In the genomic region with DNA sequence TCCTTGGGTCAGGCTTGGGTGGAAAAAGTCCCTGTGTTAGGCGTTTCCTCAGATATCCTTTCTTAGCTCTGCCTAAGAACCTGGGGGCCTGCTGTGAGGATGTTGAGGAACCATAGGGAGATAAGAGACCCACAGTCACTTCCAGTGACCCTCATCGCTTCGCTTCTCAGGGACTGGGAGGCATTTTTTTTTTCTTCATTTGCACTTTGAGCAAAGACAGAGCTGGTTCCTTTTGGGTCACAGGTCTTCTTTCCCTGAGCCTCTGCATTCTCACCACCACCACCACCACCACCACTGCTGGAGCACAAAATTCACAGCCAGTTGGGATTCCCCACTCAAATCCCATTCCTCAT, we compare ENCODE assay signal across 11 mouse cellular contexts. TPM values are rescaled to one million over a fixed set of nuclear protein-coding genes. Genes with fewer than 3 reads are reported as not detected.
DNase-seq lines count a peak whose midpoint lies in the region; ATAC-seq and TF ChIP-seq lines count a peak whose summit lies in the region.
"Had no signal": no experiment of that assay in that cellular context is flagged by ENCODE, and none has a peak within 500 bp of the region (broad histone marks: within the 10 kb centered on the region; RNA-seq: fewer than 3 reads in every experiment).

No protein-coding gene starts in this region.

- 0 out of 2 replicates have a peak overlapping the region, but pooled peaks have one; percentile 37 for H3K27ac ChIP-seq in heart, embryonic 15.5 days
- no peak overlapping the region for H3K27ac ChIP-seq in midbrain, embryonic 10.5 days (replicated peaks)
- H3K27ac ChIP-seq in midbrain, embryonic 16.5 days (ENCODE audit: low read length): no peak overlapping the region
- no peak overlapping the region for H3K27ac ChIP-seq in forebrain, postnatal 0 days (ENCODE audit: low read depth, low read length)
- no peak overlapping the region for H3K27ac ChIP-seq in limb, embryonic 15.5 days

- no peaks in the 10 kb centered on the region for H3K9me3 ChIP-seq in heart, embryonic 15.5 days (replicated peaks)
- H3K9me3 ChIP-seq in midbrain, embryonic 10.5 days (replicated peaks): no peaks in the 10 kb centered on the region
- H3K9me3 ChIP-seq in midbrain, embryonic 16.5 days (replicated peaks; ENCODE audit: control insufficient read depth, low read length, poor library complexity, severe bottlenecking): no peaks in the 10 kb centered on the region
- H3K9me3 ChIP-seq in forebrain, postnatal 0 days (ENCODE audit: low read length): no peaks in the 10 kb centered on the region
- no peaks in the 10 kb centered on the region for H3K9me3 ChIP-seq in limb, embryonic 15.5 days
- H3K9me3 ChIP-seq: megakaryocyte, embryonic 14.5 days had no signal

- H3K4me2 ChIP-seq in heart, embryonic 15.5 days: peak overlapping the region; percentile 60
- H3K4me2 ChIP-seq in midbrain, embryonic 16.5 days (ENCODE audit: low read length): no peak overlapping the region
- H3K4me2 ChIP-seq in forebrain, postnatal 0 days (ENCODE audit: low read depth): peak overlapping the region; percentile 41; the same call in 1 of the 2 replicates
- H3K4me2 ChIP-seq in limb, embryonic 15.5 days: peak overlapping the region; percentile 42

- ATAC-seq in heart, embryonic 15.5 days (replicated peaks; ENCODE audit: insufficient number of reproducible peaks, insufficient read depth, low FRiP score, low read depth): no peak
- ATAC-seq in midbrain, embryonic 16.5 days: no peak
- no peak for ATAC-seq in forebrain, postnatal 0 days
- no peak for ATAC-seq in limb, embryonic 15.5 days (ENCODE audit: insufficient number of reproducible peaks, low FRiP score, low TSS enrichment, low read depth)

- peaks cover 97% of the 10 kb centered on the region for H3K27me3 ChIP-seq in heart, embryonic 15.5 days
- peaks cover 99% of the 10 kb centered on the region for H3K27me3 ChIP-seq in midbrain, embryonic 10.5 days (ENCODE audit: low read depth, poor library complexity, severe bottlenecking)
- H3K27me3 ChIP-seq in midbrain, embryonic 16.5 days (ENCODE audit: control insufficient read depth, insufficient read depth, low read depth, low read length): peaks cover 35% of the 10 kb centered on the region
- H3K27me3 ChIP-seq in forebrain, postnatal 0 days (ENCODE audit: insufficient read depth, low read length): peaks cover 40% of the 10 kb centered on the region
- peaks cover 63% of the 10 kb centered on the region for H3K27me3 ChIP-seq in limb, embryonic 15.5 days

- H3K36me3 ChIP-seq in heart, embryonic 15.5 days: no peaks in the 10 kb centered on the region
- peaks cover 21% of the 10 kb centered on the region for H3K36me3 ChIP-seq in midbrain, embryonic 10.5 days
- H3K36me3 ChIP-seq in midbrain, embryonic 16.5 days (ENCODE audit: control insufficient read depth, insufficient read depth, low read length): no peaks in the 10 kb centered on the region
- H3K36me3 ChIP-seq in forebrain, postnatal 0 days (ENCODE audit: insufficient read depth): no peaks in the 10 kb centered on the region
- H3K36me3 ChIP-seq in limb, embryonic 15.5 days: peaks cover 40% of the 10 kb centered on the region

- H3K4me3 ChIP-seq in heart, embryonic 15.5 days: peak overlapping the region; percentile 41; the same call in 1 of the 2 replicates
- peak overlapping the region; percentile 45 for H3K4me3 ChIP-seq in midbrain, embryonic 10.5 days
- H3K4me3 ChIP-seq in midbrain, embryonic 16.5 days (ENCODE audit: low read depth, low read length): no peak overlapping the region
- H3K4me3 ChIP-seq in forebrain, postnatal 0 days (ENCODE audit: low read depth, low read length): no peak overlapping the region
- H3K4me3 ChIP-seq in limb, embryonic 15.5 days: no peak overlapping the region

- H3K4me1 ChIP-seq in heart, embryonic 15.5 days (replicated peaks): peaks cover 39% of the 10 kb centered on the region
- peaks cover 69% of the 10 kb centered on the region for H3K4me1 ChIP-seq in midbrain, embryonic 10.5 days
- peaks cover 16% of the 10 kb centered on the region for H3K4me1 ChIP-seq in midbrain, embryonic 16.5 days (ENCODE audit: control insufficient read depth, insufficient read depth, low read length)
- peaks cover 7% of the 10 kb centered on the region for H3K4me1 ChIP-seq in forebrain, postnatal 0 days (ENCODE audit: insufficient read depth)
- H3K4me1 ChIP-seq in limb, embryonic 15.5 days: peaks cover 38% of the 10 kb centered on the region

- DNase-seq in heart, postnatal 14 days: no peak
- DNase-seq in midbrain, embryonic 10.5 days (ENCODE audit: low spot score): no peak
- no peak for DNase-seq in forebrain, postnatal 0 days
- no peak for DNase-seq in urinary bladder, postnatal 36 days (ENCODE audit: low spot score in 2 of 2)
- no peak for DNase-seq in lung, postnatal 10 days
- DNase-seq: adrenal gland, adult 2 months; kidney, postnatal 25 days had no signal

- 19% methylated on average over 3 of the region's 3 CpGs for WGBS in heart, embryonic 15.5 days
- WGBS in midbrain, embryonic 10.5 days: 15% methylated on average over 3 of the region's 3 CpGs
- WGBS in midbrain, embryonic 16.5 days: 6% methylated on average over 3 of the region's 3 CpGs
- 30% methylated on average over 3 of the region's 3 CpGs for WGBS in forebrain, postnatal 0 days
- 35% methylated on average over 3 of the region's 3 CpGs for WGBS in limb, embryonic 15.5 days

- intact Hi-C loops in heart, postnatal 14 days (cut with DNase I): loop anchor here (1.0 kb wide), 1 partner anchor 48 kb away; no protein-coding TSS in a partner anchor

- TF ChIP-seq CTCF in forebrain, postnatal 0 days (IDR thresholded peaks at IDR 0.05; ENCODE audit: low read depth): no peak

- H3K9ac ChIP-seq in heart, embryonic 15.5 days: 0 out of 2 replicates have a peak overlapping the region, but pooled peaks have one; percentile 32
- H3K9ac ChIP-seq in midbrain, embryonic 16.5 days (ENCODE audit: low read depth, low read length): no peak overlapping the region
- H3K9ac ChIP-seq in forebrain, postnatal 0 days: no peak overlapping the region
- H3K9ac ChIP-seq in limb, embryonic 15.5 days: no peak overlapping the region

RNA-seq across cellular contexts. Expression of gene Slc26a10, which starts 0.2 kb away (rescaled TPM):
- polyA plus RNA-seq in heart, embryonic 15.5 days (2015; fragmentation: Nextera tagmentation; extraction: Ambion mirVana): 15.6 and 16.7 TPM in 2 replicates
- total RNA-seq in heart, postnatal 14 days (2021): 10 to 100 TPM; 45.5 to 66.9 TPM
- polyA plus RNA-seq in midbrain, embryonic 10.5 days (2016; fragmentation: Nextera tagmentation; extraction: Ambion mirVana): 0.87 and 1.4 TPM in 2 replicates
- 1.1 and 1.2 TPM in 2 replicates for polyA plus RNA-seq in midbrain, embryonic 16.5 days (2015; fragmentation: Nextera tagmentation; extraction: Ambion mirVana)
- 0.10 TPM in 1 of 2 replicates, not detected in the other for total RNA-seq in forebrain, postnatal 0 days (2014; rRNA removed)
- 0.80 and 1.1 TPM in 2 replicates for polyA plus RNA-seq in forebrain, postnatal 0 days (2015; fragmentation: Nextera tagmentation; extraction: Ambion mirVana)
- 1.2 and 1.7 TPM in 2 replicates for polyA plus RNA-seq in limb, embryonic 15.5 days (2015; fragmentation: Nextera tagmentation; extraction: Ambion mirVana)

RNA-seq across cellular contexts. Expression of gene Arhgef25, which starts 9.2 kb away (rescaled TPM):
- polyA plus RNA-seq in heart, embryonic 15.5 days (2015; fragmentation: Nextera tagmentation; extraction: Ambion mirVana): 24.7 and 32.5 TPM in 2 replicates
- 10 to 100 TPM; 17.0 to 17.9 TPM for total RNA-seq in heart, postnatal 14 days (2021)
- polyA plus RNA-seq in midbrain, embryonic 10.5 days (2016; fragmentation: Nextera tagmentation; extraction: Ambion mirVana): 24.8 and 28.7 TPM in 2 replicates
- 19.6 and 20.2 TPM in 2 replicates for polyA plus RNA-seq in midbrain, embryonic 16.5 days (2015; fragmentation: Nextera tagmentation; extraction: Ambion mirVana)
- 45.4 and 61.3 TPM in 2 replicates for total RNA-seq in forebrain, postnatal 0 days (2014; rRNA removed)
- polyA plus RNA-seq in forebrain, postnatal 0 days (2015; fragmentation: Nextera tagmentation; extraction: Ambion mirVana): 14.8 and 16.9 TPM in 2 replicates
- polyA plus RNA-seq in limb, embryonic 15.5 days (2015; fragmentation: Nextera tagmentation; extraction: Ambion mirVana): 115 and 118 TPM in 2 replicates

RNA-seq across cellular contexts. Expression of gene Dtx3, which starts 14.9 kb away (rescaled TPM):
- 63.5 and 86.0 TPM in 2 replicates for polyA plus RNA-seq in heart, embryonic 15.5 days (2015; fragmentation: Nextera tagmentation; extraction: Ambion mirVana)
- 10 to 100 TPM; 36.1 to 43.4 TPM for total RNA-seq in heart, postnatal 14 days (2021)
- polyA plus RNA-seq in midbrain, embryonic 10.5 days (2016; fragmentation: Nextera tagmentation; extraction: Ambion mirVana): 119 and 142 TPM in 2 replicates
- 254 and 255 TPM in 2 replicates for polyA plus RNA-seq in midbrain, embryonic 16.5 days (2015; fragmentation: Nextera tagmentation; extraction: Ambion mirVana)
- 198 and 245 TPM in 2 replicates for total RNA-seq in forebrain, postnatal 0 days (2014; rRNA removed)
- polyA plus RNA-seq in forebrain, postnatal 0 days (2015; fragmentation: Nextera tagmentation; extraction: Ambion mirVana): 175 and 178 TPM in 2 replicates
- polyA plus RNA-seq in limb, embryonic 15.5 days (2015; fragmentation: Nextera tagmentation; extraction: Ambion mirVana): 140 and 144 TPM in 2 replicates

RNA-seq across cellular contexts. Expression of gene B4galnt1, which starts 15.6 kb away (rescaled TPM):
- polyA plus RNA-seq in heart, embryonic 15.5 days (2015; fragmentation: Nextera tagmentation; extraction: Ambion mirVana): 1.5 and 5.7 TPM in 2 replicates
- total RNA-seq in heart, postnatal 14 days (2021): 1 to 10 TPM; 2.9 to 3.8 TPM
- 4.9 and 6.1 TPM in 2 replicates for polyA plus RNA-seq in midbrain, embryonic 10.5 days (2016; fragmentation: Nextera tagmentation; extraction: Ambion mirVana)
- polyA plus RNA-seq in midbrain, embryonic 16.5 days (2015; fragmentation: Nextera tagmentation; extraction: Ambion mirVana): 60.7 and 71.7 TPM in 2 replicates
- 87.9 and 94.4 TPM in 2 replicates for total RNA-seq in forebrain, postnatal 0 days (2014; rRNA removed)
- polyA plus RNA-seq in forebrain, postnatal 0 days (2015; fragmentation: Nextera tagmentation; extraction: Ambion mirVana): 87.3 and 87.8 TPM in 2 replicates
- 12.3 and 12.4 TPM in 2 replicates for polyA plus RNA-seq in limb, embryonic 15.5 days (2015; fragmentation: Nextera tagmentation; extraction: Ambion mirVana)

RNA-seq across cellular contexts. Expression of gene Pip4k2c, which starts 30.7 kb away (rescaled TPM):
- 23.2 and 27.0 TPM in 2 replicates for polyA plus RNA-seq in heart, embryonic 15.5 days (2015; fragmentation: Nextera tagmentation; extraction: Ambion mirVana)
- total RNA-seq in heart, postnatal 14 days (2021): 10 to 100 TPM; 22.8 to 23.1 TPM
- 16.5 and 18.1 TPM in 2 replicates for polyA plus RNA-seq in midbrain, embryonic 10.5 days (2016; fragmentation: Nextera tagmentation; extraction: Ambion mirVana)
- 16.9 and 18.4 TPM in 2 replicates for polyA plus RNA-seq in midbrain, embryonic 16.5 days (2015; fragmentation: Nextera tagmentation; extraction: Ambion mirVana)
- total RNA-seq in forebrain, postnatal 0 days (2014; rRNA removed): 21.5 and 23.3 TPM in 2 replicates
- 17.8 and 20.1 TPM in 2 replicates for polyA plus RNA-seq in forebrain, postnatal 0 days (2015; fragmentation: Nextera tagmentation; extraction: Ambion mirVana)
- polyA plus RNA-seq in limb, embryonic 15.5 days (2015; fragmentation: Nextera tagmentation; extraction: Ambion mirVana): 27.8 and 29.8 TPM in 2 replicates

Comparison
In these comparisons a context has a peak if more than half of its experiments do, and no peak if none do; other contexts are left out.
1. H3K4me3 ChIP-seq: peak in heart, embryonic 15.5 days (single experiment) and midbrain, embryonic 10.5 days (single experiment); none in midbrain, embryonic 16.5 days (single experiment), forebrain, postnatal 0 days (single experiment) and limb, embryonic 15.5 days (single experiment).